Mouse (Mus musculus): ENCODE measurements at regions not wholly inside any gene's neighbourhood (a gene's known extent, or its start where the extent isn't known, plus 50 kb on each side); places are given as distances from the start of the nearest gene placed in this dataset.

DNA sequence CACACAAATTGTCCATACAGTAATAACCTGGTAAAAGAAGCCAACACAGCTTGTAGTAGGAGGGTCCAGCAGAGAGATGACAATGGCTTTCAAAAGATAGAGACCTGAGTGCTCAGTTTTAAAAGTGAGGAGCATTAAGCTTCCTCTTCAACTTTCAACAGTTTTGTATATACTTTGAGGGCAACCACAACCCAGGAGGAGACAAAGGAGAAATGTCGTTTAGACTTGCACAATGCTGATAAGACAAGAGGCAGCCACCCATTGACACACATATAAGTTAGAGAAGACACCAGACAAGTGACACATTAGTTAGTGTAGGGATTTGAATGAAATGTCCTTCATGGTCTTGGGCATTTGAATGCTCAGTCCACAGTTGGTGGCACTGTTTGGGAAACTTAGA is 147.2 kb upstream of the Tbl1x start:
- Histone ChIP-seq H3K4me3 (replicated peaks; ENCODE audit: low read length) (no peak overlapping the region), H3K27ac (replicated peaks; ENCODE audit: low read depth, low read length) (no peak overlapping the region), H3K4me1 (ENCODE audit: control insufficient read depth, insufficient read depth, low read length) (no peaks in the 10 kb centered on the region), H3K36me3 (ENCODE audit: control insufficient read depth, insufficient read depth, low read length) (no peaks in the 10 kb centered on the region), H3K9ac (ENCODE audit: low read depth, low read length, severe bottlenecking) (no peak overlapping the region), H3K9me3 (ENCODE audit: control insufficient read depth, low read length) (no peaks in the 10 kb centered on the region), H3K4me2 (replicated peaks; ENCODE audit: low read depth, low read length, severe bottlenecking) (no peak overlapping the region), H3K27me3 (ENCODE audit: control insufficient read depth, insufficient read depth, low read length) (no peaks in the 10 kb centered on the region)
- WGBS, result 54% methylated on average over 1 of the region's 1 CpGs
- no peak for TF ChIP-seq POLR2A (IDR thresholded peaks at IDR 0.05; ENCODE audit: borderline replicate concordance, extremely low read depth, insufficient read depth, insufficient read length)
- ATAC-seq (ENCODE audit: low FRiP score, low read depth) (no peak), DNase-seq (ENCODE audit: low spot score) (no peak)

GRCm38 (mm10) chrX:77367351-77367750 is 143.5 kb upstream of the Tbl1x start:
- no peak overlapping the region for H3K9ac ChIP-seq (ENCODE audit: low read depth, low read length, severe bottlenecking)
- TF ChIP-seq POLR2A (IDR thresholded peaks at IDR 0.05; ENCODE audit: borderline replicate concordance, extremely low read depth, insufficient read depth, insufficient read length), result no peak
- H3K9me3 ChIP-seq (ENCODE audit: control insufficient read depth, low read length), result no peaks in the 10 kb centered on the region
- ATAC-seq (ENCODE audit: low FRiP score, low read depth) (no peak), DNase-seq (ENCODE audit: low spot score) (no peak)
- H3K27ac ChIP-seq (replicated peaks; ENCODE audit: low read depth, low read length), result no peak overlapping the region
- no peaks in the 10 kb centered on the region for H3K4me1 ChIP-seq (ENCODE audit: control insufficient read depth, insufficient read depth, low read length)
- H3K4me3 ChIP-seq (replicated peaks; ENCODE audit: low read length), result no peak overlapping the region
- H3K27me3 ChIP-seq (ENCODE audit: control insufficient read depth, insufficient read depth, low read length), result no peaks in the 10 kb centered on the region
- no peak overlapping the region for H3K4me2 ChIP-seq (replicated peaks; ENCODE audit: low read depth, low read length, severe bottlenecking)
- no peaks in the 10 kb centered on the region for H3K36me3 ChIP-seq (ENCODE audit: control insufficient read depth, insufficient read depth, low read length)

DNA sequence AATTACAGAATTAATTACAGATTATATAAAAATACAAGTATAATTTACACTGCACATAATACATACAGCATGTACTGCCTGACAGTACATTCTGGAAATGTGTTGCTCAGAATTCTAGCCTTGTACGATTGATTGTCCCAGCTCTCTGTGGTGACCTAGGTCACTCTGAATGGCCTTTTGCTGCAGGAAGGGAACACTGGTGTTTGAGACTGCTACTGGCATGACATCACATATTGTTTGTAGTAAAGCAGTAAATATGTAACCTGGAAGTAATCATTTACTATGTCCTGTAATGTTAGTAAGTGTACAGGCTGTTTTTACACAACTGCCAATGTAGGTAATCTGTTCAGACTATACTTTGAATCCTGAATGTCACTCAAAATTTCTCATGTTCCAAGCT is 123.5 kb upstream of the Tbl1x start:
- no peak for ATAC-seq (ENCODE audit: low FRiP score, low read depth)

DNA sequence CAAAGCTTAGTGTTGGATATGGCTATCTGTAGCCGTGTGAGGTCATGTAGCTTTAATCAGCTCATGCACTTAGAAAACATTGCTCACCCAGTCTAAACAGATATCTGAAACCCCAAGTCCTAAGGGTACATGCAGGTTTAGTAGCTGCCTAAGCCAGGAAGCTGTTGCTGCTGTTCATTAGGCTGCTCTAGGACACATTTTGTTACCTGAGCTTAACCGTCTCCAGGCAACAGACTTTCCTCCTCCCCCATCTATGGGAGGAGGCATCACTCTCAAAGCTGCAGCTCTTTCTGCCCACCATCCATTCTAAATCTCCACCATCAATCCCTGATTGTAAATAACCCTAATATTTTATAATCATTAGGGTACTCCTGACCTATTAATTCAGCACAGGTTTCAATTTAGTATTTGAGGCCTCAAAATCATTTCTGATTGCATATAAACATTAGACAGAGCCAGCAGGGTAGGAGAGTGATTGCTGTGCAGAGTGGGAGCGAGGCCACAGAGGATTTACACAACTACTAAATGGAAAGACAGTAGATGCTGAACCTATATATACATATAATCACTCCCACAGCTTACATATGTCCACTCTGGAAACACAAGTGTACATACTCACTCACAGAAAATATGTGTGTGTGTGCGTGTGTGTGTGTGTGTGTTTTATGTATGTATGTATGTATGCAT is 118.9 kb upstream of the Tbl1x start:
- H3K4me1 ChIP-seq (ENCODE audit: control insufficient read depth, insufficient read depth, low read length), result no peaks in the 10 kb centered on the region
- no peaks in the 10 kb centered on the region for H3K9me3 ChIP-seq (ENCODE audit: control insufficient read depth, low read length)
- DNase-seq (ENCODE audit: low spot score) (no peak), ATAC-seq (ENCODE audit: low FRiP score, low read depth) (no peak)
- no peak overlapping the region for H3K27ac ChIP-seq (replicated peaks; ENCODE audit: low read depth, low read length)
- H3K27me3 ChIP-seq (ENCODE audit: control insufficient read depth, insufficient read depth, low read length), result no peaks in the 10 kb centered on the region
- no peaks in the 10 kb centered on the region for H3K36me3 ChIP-seq (ENCODE audit: control insufficient read depth, insufficient read depth, low read length)
- 66% methylated on average over 4 of the region's 4 CpGs for WGBS
- H3K4me2 ChIP-seq (replicated peaks; ENCODE audit: low read depth, low read length, severe bottlenecking), result no peak overlapping the region
- no peak for TF ChIP-seq POLR2A (IDR thresholded peaks at IDR 0.05; ENCODE audit: borderline replicate concordance, extremely low read depth, insufficient read depth, insufficient read length)
- H3K9ac ChIP-seq (ENCODE audit: low read depth, low read length, severe bottlenecking), result no peak overlapping the region
- H3K4me3 ChIP-seq (replicated peaks; ENCODE audit: low read length), result no peak overlapping the region

More for the DNA sequence above, 123.5 kb upstream of the Tbl1x start:
- H3K4me2 ChIP-seq (replicated peaks; ENCODE audit: low read depth, low read length, severe bottlenecking), result no peak overlapping the region
- TF ChIP-seq POLR2A (IDR thresholded peaks at IDR 0.05; ENCODE audit: borderline replicate concordance, extremely low read depth, insufficient read depth, insufficient read length), result no peak
- WGBS, result 74% methylated on average over 1 of the region's 1 CpGs
- H3K4me3 ChIP-seq (replicated peaks; ENCODE audit: low read length), result no peak overlapping the region
- H3K36me3 ChIP-seq (ENCODE audit: control insufficient read depth, insufficient read depth, low read length), result no peaks in the 10 kb centered on the region
- DNase-seq (ENCODE audit: low spot score), result no peak
- no peaks in the 10 kb centered on the region for H3K9me3 ChIP-seq (ENCODE audit: control insufficient read depth, low read length)
- no peak overlapping the region for H3K9ac ChIP-seq (ENCODE audit: low read depth, low read length, severe bottlenecking)
- H3K4me1 ChIP-seq (ENCODE audit: control insufficient read depth, insufficient read depth, low read length), result no peaks in the 10 kb centered on the region
- H3K27me3 ChIP-seq (ENCODE audit: control insufficient read depth, insufficient read depth, low read length), result no peaks in the 10 kb centered on the region
- no peak overlapping the region for H3K27ac ChIP-seq (replicated peaks; ENCODE audit: low read depth, low read length)

GRCm38 (mm10) chrX:77406896-77407295 is 103.9 kb upstream of the Tbl1x start:
- H3K9me3 ChIP-seq (ENCODE audit: control insufficient read depth, low read length), result no peaks in the 10 kb centered on the region
- no peaks in the 10 kb centered on the region for H3K27me3 ChIP-seq (ENCODE audit: control insufficient read depth, insufficient read depth, low read length)
- H3K4me3 ChIP-seq (replicated peaks; ENCODE audit: low read length), result no peak overlapping the region
- H3K4me2 ChIP-seq (replicated peaks; ENCODE audit: low read depth, low read length, severe bottlenecking), result no peak overlapping the region
- no peak overlapping the region for H3K27ac ChIP-seq (replicated peaks; ENCODE audit: low read depth, low read length)
- H3K9ac ChIP-seq (ENCODE audit: low read depth, low read length, severe bottlenecking), result no peak overlapping the region
- ATAC-seq (ENCODE audit: low FRiP score, low read depth) (no peak), DNase-seq (ENCODE audit: low spot score) (no peak)
- WGBS, result 93% methylated on average over 3 of the region's 3 CpGs
- H3K4me1 ChIP-seq (ENCODE audit: control insufficient read depth, insufficient read depth, low read length), result no peaks in the 10 kb centered on the region
- H3K36me3 ChIP-seq (ENCODE audit: control insufficient read depth, insufficient read depth, low read length), result no peaks in the 10 kb centered on the region
- no peak for TF ChIP-seq POLR2A (IDR thresholded peaks at IDR 0.05; ENCODE audit: borderline replicate concordance, extremely low read depth, insufficient read depth, insufficient read length)

DNA sequence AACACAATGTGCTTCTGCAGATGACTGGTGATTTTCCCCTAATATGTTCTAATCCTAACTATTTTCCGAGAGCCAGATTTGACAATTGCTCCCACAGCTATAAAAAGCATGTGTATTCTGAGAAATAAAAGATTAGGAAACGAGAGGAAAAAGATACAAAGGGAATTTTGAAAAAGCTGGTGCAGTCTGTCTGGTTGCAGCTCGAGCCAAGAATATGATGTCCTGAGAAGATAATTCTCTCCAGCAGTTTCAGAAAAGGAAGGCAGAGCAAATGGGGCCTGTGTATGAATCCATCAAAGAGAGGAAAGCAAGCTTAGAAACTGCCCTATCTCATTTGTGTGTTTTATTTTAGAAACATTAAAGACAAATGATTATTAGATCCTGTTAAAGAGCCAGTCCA is 102.9 kb upstream of the Tbl1x start:
- Histone ChIP-seq H3K9ac (ENCODE audit: low read depth, low read length, severe bottlenecking) (no peak overlapping the region), H3K4me2 (replicated peaks; ENCODE audit: low read depth, low read length, severe bottlenecking) (no peak overlapping the region), H3K27ac (replicated peaks; ENCODE audit: low read depth, low read length) (no peak overlapping the region), H3K4me3 (replicated peaks; ENCODE audit: low read length) (no peak overlapping the region), H3K9me3 (ENCODE audit: control insufficient read depth, low read length) (no peaks in the 10 kb centered on the region), H3K4me1 (ENCODE audit: control insufficient read depth, insufficient read depth, low read length) (no peaks in the 10 kb centered on the region), H3K27me3 (ENCODE audit: control insufficient read depth, insufficient read depth, low read length) (no peaks in the 10 kb centered on the region), H3K36me3 (ENCODE audit: control insufficient read depth, insufficient read depth, low read length) (no peaks in the 10 kb centered on the region)
- ATAC-seq (ENCODE audit: low FRiP score, low read depth) (no peak), DNase-seq (ENCODE audit: low spot score) (no peak)
- whole genome bisulfite sequencing, result 60% methylated on average over 3 of the region's 3 CpGs
- no peak for TF ChIP-seq POLR2A (IDR thresholded peaks at IDR 0.05; ENCODE audit: borderline replicate concordance, extremely low read depth, insufficient read depth, insufficient read length)
